Mouse (Mus musculus) brain, embryonic 14.5 days (tissue): ENCODE data around the gene Acsl5.

Source experiments
- CTCF ChIP-seq: fragments of 200-500 bp; IDR thresholded peaks from 2 replicates; pipeline ENCODE4 v1.5.1; 2012; ENCODE audit warnings: inconsistent platforms, mild to moderate bottlenecking, moderate library complexity, borderline replicate concordance; ENCODE audit not compliant: insufficient read depth, insufficient read length; ENCODE audit errors: extremely low read depth
- POLR2A ChIP-seq: fragments of 200-500 bp; IDR thresholded peaks from 2 replicates; pipeline ENCODE4 v1.6.1; 2012; ENCODE audit warnings: mild to moderate bottlenecking, inconsistent platforms, borderline replicate concordance; ENCODE audit not compliant: poor library complexity, insufficient read depth, insufficient read length, severe bottlenecking; ENCODE audit errors: extremely low read depth

DNA sequence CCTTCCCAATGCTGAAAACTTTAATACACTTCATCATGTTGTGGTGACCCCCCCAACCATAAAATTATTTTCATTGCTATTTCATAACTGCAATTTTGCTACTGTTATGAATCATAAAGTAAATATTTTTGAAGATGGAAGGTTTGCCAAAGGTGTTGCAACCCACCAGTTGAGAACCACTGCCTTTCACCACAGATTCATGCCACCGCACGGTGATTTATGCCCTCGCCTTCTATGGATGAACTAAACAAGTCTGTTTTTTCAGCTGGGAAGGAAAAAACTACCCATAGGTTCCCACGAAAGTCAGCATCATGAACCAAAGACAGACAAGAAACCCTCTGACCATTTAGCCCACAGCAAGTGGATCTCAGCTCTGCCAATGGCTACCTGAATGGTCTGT lies 34.9 kb upstream of the Acsl5 start:
- no peak for TF ChIP-seq POLR2A
- no peak for TF ChIP-seq CTCF
